In the genomic region with DNA sequence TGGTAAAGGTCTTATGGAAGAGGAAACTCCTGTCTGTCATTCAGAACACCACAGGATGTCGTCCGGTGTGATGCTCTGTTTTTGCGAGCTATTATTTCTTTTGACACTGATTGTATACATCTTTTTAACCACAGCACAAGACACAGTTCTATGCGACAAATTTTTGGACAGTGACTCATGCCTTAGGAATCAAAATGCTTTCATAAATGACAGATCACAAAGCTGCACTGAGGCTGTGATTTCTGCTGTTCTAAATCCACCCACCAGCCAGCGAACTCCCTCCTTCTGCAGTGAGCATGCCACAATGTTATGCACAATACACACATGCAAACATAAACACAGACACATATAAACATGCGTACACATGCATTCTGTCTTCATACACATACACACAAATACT, we compare ENCODE assay signal across 24 mouse cellular contexts.
DNase-seq lines count a peak whose midpoint lies in the region; ATAC-seq and TF ChIP-seq lines count a peak whose summit lies in the region.
"Had no signal": no experiment of that assay in that cellular context is flagged by ENCODE, and none has a peak within 500 bp of the region (broad histone marks: within the 10 kb centered on the region; RNA-seq: fewer than 3 reads in every experiment).

No protein-coding gene starts in this region.

- no peak for DNase-seq in midbrain, embryonic 14.5 days
- no peak for DNase-seq in midbrain, embryonic 11.5 days (ENCODE audit: low spot score, missing footprints)
- no peak for DNase-seq in hindbrain, postnatal 0 days (ENCODE audit: low spot score)
- no peak for DNase-seq in testis, postnatal 14 days (ENCODE audit: low spot score)
- DNase-seq in cerebellum, adult 9-10 months, result no peak
- DNase-seq: adrenal gland, postnatal 36 days; cerebellum, adult 11 months; cerebellum, postnatal 10 days; gastrocnemius, postnatal 25 days; heart, adult 18-20 months; heart, postnatal 10 days; kidney, adult 11 months; liver, postnatal 0 days; thymus, adult 2 months had no signal

- peak overlapping the region; percentile 56 for H3K27ac ChIP-seq in hindbrain, embryonic 13.5 days
- no peak overlapping the region for H3K27ac ChIP-seq in hindbrain, embryonic 16.5 days (ENCODE audit: low read depth, low read length)
- H3K27ac ChIP-seq in midbrain, embryonic 14.5 days (replicated peaks; ENCODE audit: low read depth, low read length), result peak overlapping the region; percentile 72
- no peak overlapping the region for H3K27ac ChIP-seq in midbrain, embryonic 11.5 days (ENCODE audit: low read depth, low read length)
- no peak overlapping the region for H3K27ac ChIP-seq in hindbrain, postnatal 0 days
- H3K27ac ChIP-seq: embryonic facial prominence, embryonic 10.5 days; forebrain, embryonic 15.5 days; kidney, embryonic 15.5 days; limb, embryonic 12.5 days had no signal

- no peak for ATAC-seq in hindbrain, embryonic 13.5 days (ENCODE audit: low FRiP score)
- no peak for ATAC-seq in hindbrain, embryonic 16.5 days
- ATAC-seq in midbrain, embryonic 14.5 days (ENCODE audit: low FRiP score, low TSS enrichment), result no peak
- ATAC-seq in midbrain, embryonic 11.5 days (ENCODE audit: low FRiP score), result no peak
- 0 out of 2 replicates have a peak, but pooled peaks have one; percentile 27 for ATAC-seq in hindbrain, postnatal 0 days
- ATAC-seq: liver, postnatal 0 days; Patski had no signal

- H3K36me3 ChIP-seq in hindbrain, embryonic 13.5 days, result no peaks in the 10 kb centered on the region
- no peaks in the 10 kb centered on the region for H3K36me3 ChIP-seq in hindbrain, embryonic 16.5 days (ENCODE audit: control insufficient read depth, insufficient read depth, low read length)
- no peaks in the 10 kb centered on the region for H3K36me3 ChIP-seq in midbrain, embryonic 14.5 days (ENCODE audit: control insufficient read depth, insufficient read depth, low read length)
- H3K36me3 ChIP-seq in midbrain, embryonic 11.5 days (ENCODE audit: control insufficient read depth, insufficient read depth, low read length), result no peaks in the 10 kb centered on the region
- no peaks in the 10 kb centered on the region for H3K36me3 ChIP-seq in hindbrain, postnatal 0 days (ENCODE audit: insufficient read depth, low read length)
- H3K36me3 ChIP-seq: embryonic facial prominence, embryonic 10.5 days; forebrain, embryonic 15.5 days; heart, embryonic 12.5 days; kidney, embryonic 15.5 days; limb, embryonic 12.5 days had no signal

- TF ChIP-seq CTCF in hindbrain, postnatal 0 days (IDR thresholded peaks at IDR 0.05; ENCODE audit: low read depth), result no peak

- WGBS in hindbrain, embryonic 13.5 days, result 69% methylated on average over 6 of the region's 6 CpGs
- WGBS in hindbrain, embryonic 16.5 days, result 72% methylated on average over 6 of the region's 6 CpGs
- 74% methylated on average over 6 of the region's 6 CpGs for WGBS in midbrain, embryonic 14.5 days
- 89% methylated on average over 6 of the region's 6 CpGs for WGBS in midbrain, embryonic 11.5 days
- 56% methylated on average over 6 of the region's 6 CpGs for WGBS in hindbrain, postnatal 0 days

- H3K4me3 ChIP-seq in hindbrain, embryonic 13.5 days, result no peak overlapping the region
- H3K4me3 ChIP-seq in hindbrain, embryonic 16.5 days (ENCODE audit: low read length), result no peak overlapping the region
- no peak overlapping the region for H3K4me3 ChIP-seq in midbrain, embryonic 14.5 days (replicated peaks; ENCODE audit: low read depth, low read length)
- no peak overlapping the region for H3K4me3 ChIP-seq in midbrain, embryonic 11.5 days (ENCODE audit: low read depth, low read length)
- no peak overlapping the region for H3K4me3 ChIP-seq in hindbrain, postnatal 0 days (ENCODE audit: low read length)
- H3K4me3 ChIP-seq: embryonic facial prominence, embryonic 10.5 days; forebrain, embryonic 15.5 days; heart, embryonic 12.5 days; kidney, embryonic 15.5 days; limb, embryonic 12.5 days; megakaryocyte, embryonic 14.5 days had no signal

- no peaks in the 10 kb centered on the region for H3K27me3 ChIP-seq in hindbrain, embryonic 13.5 days
- H3K27me3 ChIP-seq in hindbrain, embryonic 16.5 days (replicated peaks; ENCODE audit: control insufficient read depth, insufficient read depth, low read length), result no peaks in the 10 kb centered on the region
- H3K27me3 ChIP-seq in midbrain, embryonic 14.5 days (ENCODE audit: control insufficient read depth, insufficient read depth, low read length), result no peaks in the 10 kb centered on the region
- no peaks in the 10 kb centered on the region for H3K27me3 ChIP-seq in midbrain, embryonic 11.5 days (ENCODE audit: control insufficient read depth, insufficient read depth, low read length)
- no peaks in the 10 kb centered on the region for H3K27me3 ChIP-seq in hindbrain, postnatal 0 days (ENCODE audit: insufficient read depth, low read length)
- H3K27me3 ChIP-seq: forebrain, embryonic 15.5 days; heart, embryonic 12.5 days; kidney, embryonic 15.5 days; limb, embryonic 12.5 days; megakaryocyte, embryonic 14.5 days; Patski had no signal

- no peak overlapping the region for H3K4me2 ChIP-seq in hindbrain, embryonic 13.5 days
- H3K4me2 ChIP-seq in hindbrain, embryonic 16.5 days (ENCODE audit: low read length), result no peak overlapping the region
- no peak overlapping the region for H3K4me2 ChIP-seq in midbrain, embryonic 14.5 days (ENCODE audit: low read length)
- no peak overlapping the region for H3K4me2 ChIP-seq in midbrain, embryonic 11.5 days
- no peak overlapping the region for H3K4me2 ChIP-seq in hindbrain, postnatal 0 days (ENCODE audit: low read depth, low read length)
- H3K4me2 ChIP-seq: forebrain, embryonic 15.5 days; heart, embryonic 12.5 days; kidney, embryonic 15.5 days; limb, embryonic 12.5 days; liver, embryonic 11.5 days had no signal

- no peak overlapping the region for H3K9ac ChIP-seq in hindbrain, embryonic 13.5 days
- H3K9ac ChIP-seq in hindbrain, embryonic 16.5 days (ENCODE audit: low read depth, low read length), result no peak overlapping the region
- H3K9ac ChIP-seq in midbrain, embryonic 14.5 days (replicated peaks; ENCODE audit: low read length), result no peak overlapping the region
- no peak overlapping the region for H3K9ac ChIP-seq in midbrain, embryonic 11.5 days (ENCODE audit: low read length)
- no peak overlapping the region for H3K9ac ChIP-seq in hindbrain, postnatal 0 days (replicated peaks; ENCODE audit: low read length)
- H3K9ac ChIP-seq: forebrain, embryonic 15.5 days; heart, embryonic 12.5 days; kidney, embryonic 15.5 days; limb, embryonic 12.5 days; liver, postnatal 0 days had no signal

- peaks cover 31% of the 10 kb centered on the region for H3K4me1 ChIP-seq in hindbrain, embryonic 13.5 days (replicated peaks)
- H3K4me1 ChIP-seq in hindbrain, embryonic 16.5 days (ENCODE audit: control insufficient read depth, insufficient read depth, low read depth, low read length), result peaks cover 18% of the 10 kb centered on the region
- peaks cover 17% of the 10 kb centered on the region for H3K4me1 ChIP-seq in midbrain, embryonic 14.5 days (ENCODE audit: control insufficient read depth, insufficient read depth, low read length)
- no peaks in the 10 kb centered on the region for H3K4me1 ChIP-seq in midbrain, embryonic 11.5 days (ENCODE audit: control insufficient read depth, insufficient read depth, low read length)
- H3K4me1 ChIP-seq in hindbrain, postnatal 0 days (ENCODE audit: insufficient read depth, low read length), result peaks cover 6% of the 10 kb centered on the region; the same call in 1 of the 2 replicates
- H3K4me1 ChIP-seq: embryonic facial prominence, embryonic 10.5 days; forebrain, embryonic 15.5 days; heart, embryonic 12.5 days; kidney, embryonic 15.5 days; limb, embryonic 12.5 days; megakaryocyte, embryonic 14.5 days had no signal

- no peaks in the 10 kb centered on the region for H3K9me3 ChIP-seq in hindbrain, embryonic 13.5 days
- H3K9me3 ChIP-seq in hindbrain, embryonic 16.5 days (ENCODE audit: control insufficient read depth, low read length), result no peaks in the 10 kb centered on the region
- H3K9me3 ChIP-seq in midbrain, embryonic 14.5 days (ENCODE audit: control insufficient read depth, low read length), result no peaks in the 10 kb centered on the region
- H3K9me3 ChIP-seq in midbrain, embryonic 11.5 days (ENCODE audit: control insufficient read depth, low read length), result no peaks in the 10 kb centered on the region
- H3K9me3 ChIP-seq in hindbrain, postnatal 0 days (ENCODE audit: low read length), result no peaks in the 10 kb centered on the region
- H3K9me3 ChIP-seq: embryonic facial prominence, embryonic 10.5 days; forebrain, embryonic 15.5 days; heart, embryonic 12.5 days; kidney, embryonic 15.5 days; limb, embryonic 12.5 days; megakaryocyte, embryonic 14.5 days had no signal

Comparison
In these comparisons a context has a peak if more than half of its experiments do, and no peak if none do; other contexts are left out.
1. H3K27ac ChIP-seq: peak in hindbrain, embryonic 13.5 days (single experiment) and midbrain, embryonic 14.5 days (single experiment); none in hindbrain, embryonic 16.5 days (single experiment), midbrain, embryonic 11.5 days (single experiment) and hindbrain, postnatal 0 days (single experiment).